Mouse (Mus musculus): ENCODE results near the gene Thrap3. TPM values are rescaled to one million over a fixed set of nuclear protein-coding genes. Genes with fewer than 3 reads are reported as not detected.
A peak's percentile ranks its signal among the peaks of the same experiment; 100 is the strongest.

Gene Thrap3
- total and polyA plus RNA-seq, 2 experiments, result 29.1 to 74.3 TPM

DNA sequence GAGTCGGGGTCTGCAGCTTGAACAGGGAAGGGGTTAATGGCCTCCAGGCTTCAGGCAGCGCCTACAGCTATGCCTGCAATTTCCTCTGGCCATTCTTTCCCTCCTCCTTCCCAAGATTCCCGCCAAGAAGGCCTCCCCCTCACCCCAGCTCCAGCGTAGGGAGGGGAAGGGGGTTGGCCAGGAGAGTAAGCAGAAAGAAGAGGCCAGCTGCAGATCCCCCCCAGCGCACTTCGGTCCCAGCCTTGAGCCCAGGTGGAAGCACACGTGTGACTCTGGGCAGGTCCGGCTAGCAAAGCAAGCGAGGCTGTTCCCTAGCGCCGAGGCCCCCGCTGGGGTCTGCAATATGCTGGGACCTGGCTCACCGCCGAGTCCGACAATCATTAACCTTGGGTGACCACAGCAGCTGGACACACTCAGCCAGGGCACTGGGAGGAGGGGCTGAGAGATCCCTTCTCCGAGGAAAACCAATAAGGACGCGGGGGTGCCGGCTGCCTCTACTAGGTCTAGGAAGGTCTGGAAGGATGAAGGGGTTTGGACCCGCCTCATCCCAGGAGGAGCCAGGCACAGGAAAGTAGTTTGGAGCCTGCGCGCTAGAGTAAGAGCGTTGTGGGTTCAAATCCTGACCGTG is 54.9 kb downstream of the Thrap3 start, which contains the start of gene Eva1b:
Gene Eva1b, plus strand, starts transcription at position 212 of the 628 bp plus-strand sequence.
- Histone ChIP-seq H3K79me2 (ENCODE audit: control insufficient read depth, insufficient read depth, low read length) (no peaks in the 10 kb centered on the region), H3K27ac (replicated peaks; ENCODE audit: insufficient read depth, low read depth, low read length) (peak within 1 kb of the TSS; percentile 74), H3K4me1 (ENCODE audit: control insufficient read depth, insufficient read depth, low read length) (peaks cover 6% of the 10 kb centered on the region; the same call in 1 of the 2 replicates), H3K4me3 (ENCODE audit: insufficient read depth, low read depth, low read length) (peak within 1 kb of the TSS; percentile 83), H3K36me3 (ENCODE audit: control insufficient read depth, insufficient read depth, low read length) (no peaks in the 10 kb centered on the region), H3K27me3 (ENCODE audit: control insufficient read depth, insufficient read depth, low read length) (no peaks in the 10 kb centered on the region), H3K9ac (ENCODE audit: low read depth, low read length) (peak within 1 kb of the TSS; percentile 89)
- whole genome bisulfite sequencing, result 11% methylated on average over 24 of the region's 24 CpGs
- DNase-seq (ENCODE audit: extremely low read depth, low read depth, low spot score), result peak; percentile 41
- no peak for TF ChIP-seq POLR2A (IDR thresholded peaks at IDR 0.05; ENCODE audit: extremely low read depth, insufficient read depth, low read length)
- TF ChIP-seq CTCF (IDR thresholded peaks at IDR 0.05; ENCODE audit: low read depth, low read length), result no peak

DNA sequence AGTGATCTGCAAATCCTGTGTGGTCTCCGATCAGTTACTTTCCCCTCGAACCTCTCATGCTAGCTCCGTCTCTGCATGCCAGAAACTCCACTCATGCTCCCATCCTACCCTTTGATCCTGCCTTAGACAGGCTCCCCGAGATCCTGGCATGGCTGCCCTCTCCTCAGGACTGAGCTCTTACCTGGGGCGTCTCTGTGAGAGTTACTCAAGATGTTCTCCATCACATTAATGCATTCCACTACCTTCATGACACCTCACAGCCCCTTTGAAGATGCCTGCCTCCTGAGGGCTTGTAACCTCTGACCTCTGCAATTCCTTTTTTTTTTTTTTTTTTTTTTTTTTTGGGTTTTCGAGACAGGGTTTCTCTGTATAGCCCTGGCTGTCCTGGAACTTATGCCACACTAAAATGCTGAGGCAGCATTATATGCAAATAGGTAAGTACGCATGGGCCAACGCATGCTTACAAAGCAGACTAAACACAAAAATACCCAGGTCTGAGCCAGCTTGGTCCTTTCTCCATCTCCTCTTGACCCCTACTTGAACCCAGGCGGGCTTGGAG is 55.5 kb downstream of the Thrap3 start:
- H3K27me3 ChIP-seq (ENCODE audit: control insufficient read depth, insufficient read depth, low read length), result no peaks in the 10 kb centered on the region
- peaks cover 6% of the 10 kb centered on the region; the same call in 1 of the 2 replicates for H3K4me1 ChIP-seq (ENCODE audit: control insufficient read depth, insufficient read depth, low read length)
- no peaks in the 10 kb centered on the region for H3K36me3 ChIP-seq (ENCODE audit: control insufficient read depth, insufficient read depth, low read length)
- no peaks in the 10 kb centered on the region for H3K79me2 ChIP-seq (ENCODE audit: control insufficient read depth, insufficient read depth, low read length)
- 65% methylated on average over 9 of the region's 9 CpGs for WGBS
- no peak overlapping the region for H3K4me3 ChIP-seq (ENCODE audit: insufficient read depth, low read depth, low read length)
- peak overlapping the region; percentile 20; the same call in 1 of the 2 replicates for H3K27ac ChIP-seq (replicated peaks; ENCODE audit: insufficient read depth, low read depth, low read length)
- TF ChIP-seq CTCF (IDR thresholded peaks at IDR 0.05; ENCODE audit: low read depth, low read length) (no peak), POLR2A (IDR thresholded peaks at IDR 0.05; ENCODE audit: extremely low read depth, insufficient read depth, low read length) (no peak)
- H3K9ac ChIP-seq (ENCODE audit: low read depth, low read length), result no peak overlapping the region
- DNase-seq (ENCODE audit: extremely low read depth, low read depth, low spot score), result no peak

DNA sequence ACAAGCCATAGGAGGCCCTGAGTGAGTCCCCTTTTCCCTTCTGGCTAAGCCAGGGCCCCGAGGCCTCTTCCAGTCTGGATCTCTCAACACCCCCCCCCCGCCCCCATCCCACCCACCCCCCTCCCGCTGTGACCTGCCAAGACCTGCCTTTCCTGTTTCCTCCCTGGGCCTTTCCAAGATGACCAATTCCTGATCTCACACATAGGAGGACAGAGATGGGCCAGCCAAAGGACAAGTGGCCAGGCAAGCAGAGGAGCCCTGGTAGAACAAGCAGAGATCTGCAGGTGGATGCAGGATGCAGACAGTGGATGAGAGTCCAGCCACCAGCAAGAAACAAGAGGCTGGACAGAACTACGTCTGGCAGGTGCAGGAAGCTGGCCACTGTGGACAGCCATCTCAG is 57.2 kb downstream of the Thrap3 start:
- Histone ChIP-seq H3K27me3 (ENCODE audit: control insufficient read depth, insufficient read depth, low read length) (no peaks in the 10 kb centered on the region), H3K79me2 (ENCODE audit: control insufficient read depth, insufficient read depth, low read length) (no peaks in the 10 kb centered on the region), H3K36me3 (ENCODE audit: control insufficient read depth, insufficient read depth, low read length) (no peaks in the 10 kb centered on the region), H3K4me3 (ENCODE audit: insufficient read depth, low read depth, low read length) (no peak overlapping the region), H3K27ac (replicated peaks; ENCODE audit: insufficient read depth, low read depth, low read length) (peak overlapping the region; percentile 9; the same call in 1 of the 2 replicates), H3K9ac (ENCODE audit: low read depth, low read length) (no peak overlapping the region), H3K4me1 (ENCODE audit: control insufficient read depth, insufficient read depth, low read length) (peaks cover 12% of the 10 kb centered on the region; the same call in 1 of the 2 replicates)
- WGBS, result 54% methylated on average over 3 of the region's 4 CpGs
- DNase-seq (ENCODE audit: extremely low read depth, low read depth, low spot score), result no peak
- no peak for TF ChIP-seq CTCF (IDR thresholded peaks at IDR 0.05; ENCODE audit: low read depth, low read length)
- TF ChIP-seq POLR2A (IDR thresholded peaks at IDR 0.05; ENCODE audit: extremely low read depth, insufficient read depth, low read length), result no peak

DNA sequence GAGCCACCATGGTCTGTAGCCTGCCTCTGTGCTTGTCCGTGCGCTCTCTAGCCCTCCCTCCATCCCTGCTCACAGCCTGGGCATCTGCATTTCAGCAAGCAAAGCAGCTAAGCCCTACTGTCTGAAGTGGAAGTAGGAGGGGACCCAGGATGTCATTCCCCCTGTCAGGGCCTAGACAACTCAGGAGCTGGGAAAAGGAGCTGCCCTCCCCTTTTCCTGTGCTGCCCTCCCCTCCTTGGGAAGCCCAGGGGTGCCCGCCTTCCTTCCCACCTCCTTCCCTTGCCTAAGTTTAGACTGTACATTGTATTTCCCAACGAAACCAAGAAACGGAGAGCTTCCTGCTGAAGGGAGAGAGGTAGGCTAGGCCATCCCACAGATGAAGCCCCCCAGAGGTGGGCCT is 61.5 kb downstream of the Thrap3 start:
- no peak for DNase-seq (ENCODE audit: extremely low read depth, low read depth, low spot score)
- H3K79me2 ChIP-seq (ENCODE audit: control insufficient read depth, insufficient read depth, low read length), result no peaks in the 10 kb centered on the region
- peaks cover 9% of the 10 kb centered on the region; the same call in 1 of the 2 replicates for H3K4me1 ChIP-seq (ENCODE audit: control insufficient read depth, insufficient read depth, low read length)
- peak overlapping the region; percentile 18; the same call in 1 of the 2 replicates for H3K9ac ChIP-seq (ENCODE audit: low read depth, low read length)
- no peak overlapping the region for H3K4me3 ChIP-seq (ENCODE audit: insufficient read depth, low read depth, low read length)
- WGBS, result 60% methylated on average over 5 of the region's 5 CpGs
- H3K27me3 ChIP-seq (ENCODE audit: control insufficient read depth, insufficient read depth, low read length), result no peaks in the 10 kb centered on the region
- H3K36me3 ChIP-seq (ENCODE audit: control insufficient read depth, insufficient read depth, low read length), result peaks cover 16% of the 10 kb centered on the region
- peak overlapping the region; percentile 84 for H3K27ac ChIP-seq (replicated peaks; ENCODE audit: insufficient read depth, low read depth, low read length)
- no peak for TF ChIP-seq CTCF (IDR thresholded peaks at IDR 0.05; ENCODE audit: low read depth, low read length)
- TF ChIP-seq POLR2A (IDR thresholded peaks at IDR 0.05; ENCODE audit: extremely low read depth, insufficient read depth, low read length), result no peak

DNA sequence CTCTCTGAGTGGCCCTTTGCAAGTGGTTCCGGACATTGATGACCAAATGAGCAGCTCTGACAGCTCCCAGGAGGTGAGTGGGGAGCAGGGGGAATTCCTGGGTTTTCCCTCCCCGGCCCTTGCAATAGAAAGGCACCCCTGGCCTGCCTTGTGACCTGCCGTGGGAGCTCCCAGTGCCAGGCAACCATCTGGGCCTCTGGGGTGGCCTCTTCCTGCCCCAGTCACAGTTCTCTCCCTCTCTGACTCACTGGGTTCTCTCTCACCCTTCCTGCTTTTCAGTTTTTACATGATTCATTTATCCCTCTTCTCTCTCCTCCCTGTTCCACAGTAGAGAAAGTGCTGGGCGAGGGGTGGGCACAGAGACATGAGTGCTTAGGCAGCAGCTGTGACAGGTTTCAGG is 64.8 kb downstream of the Thrap3 start:
- peaks cover 31% of the 10 kb centered on the region for H3K36me3 ChIP-seq (ENCODE audit: control insufficient read depth, insufficient read depth, low read length)
- peaks cover 9% of the 10 kb centered on the region; the same call in 1 of the 2 replicates for H3K4me1 ChIP-seq (ENCODE audit: control insufficient read depth, insufficient read depth, low read length)
- DNase-seq (ENCODE audit: extremely low read depth, low read depth, low spot score), result no peak
- H3K79me2 ChIP-seq (ENCODE audit: control insufficient read depth, insufficient read depth, low read length), result no peaks in the 10 kb centered on the region
- WGBS, result 84% methylated on average over 4 of the region's 4 CpGs
- no peak overlapping the region for H3K4me3 ChIP-seq (ENCODE audit: insufficient read depth, low read depth, low read length)
- TF ChIP-seq CTCF (IDR thresholded peaks at IDR 0.05; ENCODE audit: low read depth, low read length) (no peak), POLR2A (IDR thresholded peaks at IDR 0.05; ENCODE audit: extremely low read depth, insufficient read depth, low read length) (no peak)
- H3K27ac ChIP-seq (replicated peaks; ENCODE audit: insufficient read depth, low read depth, low read length), result no peak overlapping the region
- H3K27me3 ChIP-seq (ENCODE audit: control insufficient read depth, insufficient read depth, low read length), result no peaks in the 10 kb centered on the region
- H3K9ac ChIP-seq (ENCODE audit: low read depth, low read length), result no peak overlapping the region

DNA sequence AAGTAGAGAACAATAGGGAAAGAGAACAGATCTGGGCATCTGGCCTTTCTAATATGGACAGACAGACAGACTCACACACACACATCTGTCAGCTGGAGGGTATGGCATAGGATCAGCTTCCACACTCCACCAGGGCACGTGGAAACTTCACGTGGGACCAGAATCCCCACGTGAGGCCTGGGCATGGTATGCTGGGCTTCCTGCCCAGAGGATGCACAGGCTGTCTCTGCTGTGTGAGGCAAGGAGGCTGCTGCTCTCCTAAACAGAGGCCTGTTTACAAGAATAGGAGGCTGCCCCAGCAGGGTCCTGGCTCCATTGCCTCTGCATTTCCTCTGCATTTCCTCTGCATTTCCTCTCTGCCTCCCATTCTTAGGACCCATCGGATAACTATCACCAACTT is 67.9 kb downstream of the Thrap3 start:
- no peak for TF ChIP-seq POLR2A (IDR thresholded peaks at IDR 0.05; ENCODE audit: extremely low read depth, insufficient read depth, low read length)
- TF ChIP-seq CTCF (IDR thresholded peaks at IDR 0.05; ENCODE audit: low read depth, low read length), result no peak
- DNase-seq (ENCODE audit: extremely low read depth, low read depth, low spot score), result no peak
- 78% methylated on average over 4 of the region's 4 CpGs for WGBS
- Histone ChIP-seq H3K27ac (replicated peaks; ENCODE audit: insufficient read depth, low read depth, low read length) (peak overlapping the region; percentile 20; the same call in 1 of the 2 replicates), H3K4me3 (ENCODE audit: insufficient read depth, low read depth, low read length) (no peak overlapping the region), H3K36me3 (ENCODE audit: control insufficient read depth, insufficient read depth, low read length) (peaks cover 40% of the 10 kb centered on the region), H3K9ac (ENCODE audit: low read depth, low read length) (no peak overlapping the region), H3K27me3 (ENCODE audit: control insufficient read depth, insufficient read depth, low read length) (no peaks in the 10 kb centered on the region), H3K4me1 (ENCODE audit: control insufficient read depth, insufficient read depth, low read length) (peaks cover 5% of the 10 kb centered on the region; the same call in 1 of the 2 replicates), H3K79me2 (ENCODE audit: control insufficient read depth, insufficient read depth, low read length) (no peaks in the 10 kb centered on the region)
